Mouse (Mus musculus): ENCODE data around the gene Smyd1. TPM values are rescaled to one million over a fixed set of nuclear protein-coding genes. Genes with fewer than 3 reads are reported as not detected.
A peak's percentile ranks its signal among the peaks of the same experiment; 100 is the strongest.

Gene Smyd1
- total RNA-seq, 4 experiments from 2014 or later: 334 to 392 (median 347) TPM

- DNase-seq (ENCODE audit: low spot score in 2 of 2): no peak
Observed at GRCm38 (mm10) chr6:71261060-71261459, 61.0 kb downstream of the Smyd1 start.

GRCm38 (mm10) chr6:71260051-71260640 lies 61.9 kb downstream of the Smyd1 start:
- no peak for DNase-seq (ENCODE audit: low spot score in 2 of 2)

- no peak for DNase-seq (ENCODE audit: low spot score in 2 of 2)
Observed at GRCm38 (mm10) chr6:71259166-71259565, 62.9 kb downstream of the Smyd1 start.

- no peak for DNase-seq (ENCODE audit: low spot score in 2 of 2)
Observed at GRCm38 (mm10) chr6:71258562-71258961, 63.5 kb downstream of the Smyd1 start.

GRCm38 (mm10) chr6:71257375-71257774 lies 64.7 kb downstream of the Smyd1 start:
- DNase-seq (ENCODE audit: low spot score in 2 of 2): no peak

- DNase-seq (ENCODE audit: low spot score in 2 of 2): no peak
Observed at GRCm38 (mm10) chr6:71256166-71256565, 65.9 kb downstream of the Smyd1 start.

- no peak for DNase-seq (ENCODE audit: low spot score in 2 of 2)
Observed at GRCm38 (mm10) chr6:71254456-71254855, 67.6 kb downstream of the Smyd1 start.

GRCm38 (mm10) chr6:71250951-71251350 lies 71.1 kb downstream of the Smyd1 start:
- no peak for DNase-seq (ENCODE audit: low spot score in 2 of 2)

GRCm38 (mm10) chr6:71249615-71250014 lies 72.4 kb downstream of the Smyd1 start:
- no peak for DNase-seq (ENCODE audit: low spot score in 2 of 2)

GRCm38 (mm10) chr6:71248420-71248819 lies 73.6 kb downstream of the Smyd1 start:
- DNase-seq (ENCODE audit: low spot score in 2 of 2): no peak

GRCm38 (mm10) chr6:71243258-71243657 lies 78.8 kb downstream of the Smyd1 start:
- no peak for DNase-seq (ENCODE audit: low spot score in 2 of 2)

- no peak for DNase-seq (ENCODE audit: low spot score in 2 of 2)
Observed at GRCm38 (mm10) chr6:71242811-71243210, 79.2 kb downstream of the Smyd1 start.

- no peak for DNase-seq (ENCODE audit: low spot score in 2 of 2)
Observed at GRCm38 (mm10) chr6:71240831-71241230, 81.2 kb downstream of the Smyd1 start.

GRCm38 (mm10) chr6:71239069-71239750 lies 82.8 kb downstream of the Smyd1 start:
- DNase-seq (ENCODE audit: low spot score in 2 of 2): peak in 1 of 2 experiments; percentile 14

- DNase-seq (ENCODE audit: low spot score in 2 of 2): no peak
Observed at GRCm38 (mm10) chr6:71237031-71237431, 85.0 kb downstream of the Smyd1 start.

GRCm38 (mm10) chr6:71236506-71236905 lies 85.5 kb downstream of the Smyd1 start:
- DNase-seq (ENCODE audit: low spot score in 2 of 2): no peak

GRCm38 (mm10) chr6:71235944-71236343 lies 86.1 kb downstream of the Smyd1 start:
- DNase-seq (ENCODE audit: low spot score in 2 of 2): no peak

GRCm38 (mm10) chr6:71235121-71235520 lies 86.9 kb downstream of the Smyd1 start:
- DNase-seq (ENCODE audit: low spot score in 2 of 2): no peak

GRCm38 (mm10) chr6:71227157-71227770 lies 94.8 kb downstream of the Smyd1 start:
- no peak for DNase-seq (ENCODE audit: low spot score in 2 of 2)

- DNase-seq (ENCODE audit: low spot score in 2 of 2): no peak
Observed at GRCm38 (mm10) chr6:71226544-71226943, 95.5 kb downstream of the Smyd1 start.

GRCm38 (mm10) chr6:71224184-71224943 lies 97.7 kb downstream of the Smyd1 start:
- no peak for DNase-seq (ENCODE audit: low spot score in 2 of 2)

GRCm38 (mm10) chr6:71221501-71221900 lies 100.5 kb downstream of the Smyd1 start:
- DNase-seq (ENCODE audit: low spot score in 2 of 2): no peak

Data from gastrocnemius, adult 8-10 months (tissue).